Mouse (Mus musculus) forebrain, postnatal 0 days (tissue): Measurements from ENCODE around the gene Kiss1. TPM values are rescaled to one million over a fixed set of nuclear protein-coding genes. Genes with fewer than 3 reads are reported as not detected.

ENCODE experiments used
- ATAC-seq: fragments of 200-750 bp; cut with Nextera tagmentation; 2 replicates; pipeline ENCODE4 v1.8.0; 2017; ENCODE audit warnings: mild to moderate bottlenecking, moderate library complexity
- DNase-seq: peaks from one replicate; pipeline ENCODE4 v3.0.0-alpha.2; 2015
- H3K27ac ChIP-seq: fragments of 300-500 bp; sonication (generic); 2 replicates; pipeline ENCODE4 v1.5.1; 2014; ENCODE audit warnings: low read depth, mild to moderate bottlenecking, antibody characterized with exemption, low read length, moderate library complexity, mixed read lengths
- H3K27me3 ChIP-seq: fragments of 300-500 bp; sonication (generic); 2 replicates; pipeline ENCODE4 v1.6.1; 2014; ENCODE audit warnings: mild to moderate bottlenecking, low read length, mixed read lengths; ENCODE audit not compliant: insufficient read depth
- H3K36me3 ChIP-seq: fragments of 300-500 bp; sonication (generic); 2 replicates; pipeline ENCODE4 v1.6.1; 2014; ENCODE audit warnings: mild to moderate bottlenecking, moderate library complexity; ENCODE audit not compliant: insufficient read depth
- H3K4me1 ChIP-seq: fragments of 300-500 bp; sonication (generic); 2 replicates; pipeline ENCODE4 v1.6.1; 2014; ENCODE audit warnings: antibody characterized with exemption; ENCODE audit not compliant: insufficient read depth
- H3K4me2 ChIP-seq: fragments of 300-500 bp; sonication (generic); 2 replicates; pipeline ENCODE4 v1.6.1; 2014; ENCODE audit warnings: low read depth, mild to moderate bottlenecking, moderate library complexity
- H3K4me3 ChIP-seq: fragments of 300-500 bp; sonication (generic); 2 replicates; pipeline ENCODE4 v1.5.1; 2014; ENCODE audit warnings: low read depth, low read length, mixed read lengths
- H3K9ac ChIP-seq: fragments of 300-500 bp; sonication (generic); 2 replicates; pipeline ENCODE4 v1.6.1; 2014; ENCODE audit warnings: mild to moderate bottlenecking
- H3K9me3 ChIP-seq: fragments of 300-500 bp; sonication (generic); 2 replicates; pipeline ENCODE4 v1.6.1; 2016; ENCODE audit warnings: low read length
- CTCF ChIP-seq: sonication (generic); IDR thresholded peaks from 2 replicates; pipeline ENCODE4 v1.5.1; 2016; ENCODE audit warnings: antibody characterized with exemption, control low read depth, low read depth
- WGBS: fragments of 180-500 bp; shearing (Covaris S2); extraction: QIAGEN DNeasy Blood & Tissue Kit; methylation state at CpG from one replicate; pipeline ENCODE4 v1.1.7; 2014; 5-methylcytosine and 5-hydroxymethylcytosine counted together
- polyA plus RNA-seq: library from polyadenylated mRNA; unstranded; fragments of >200 nt; fragmentation: Nextera tagmentation; extraction: Ambion mirVana; gene quantifications from 2 replicates; pipeline ENCODE4 v1.2.1, GENCODE M21; 2015
- total RNA-seq: library from RNA; depleted of rRNA; stranded (reverse); fragments of >200 nt; gene quantifications from 2 replicates; pipeline ENCODE4 v1.2.3, GENCODE M21; 2014

The Kiss1 gene
- total and polyA plus RNA-seq, 2 experiments from 2014 or later: not detected

DNA sequence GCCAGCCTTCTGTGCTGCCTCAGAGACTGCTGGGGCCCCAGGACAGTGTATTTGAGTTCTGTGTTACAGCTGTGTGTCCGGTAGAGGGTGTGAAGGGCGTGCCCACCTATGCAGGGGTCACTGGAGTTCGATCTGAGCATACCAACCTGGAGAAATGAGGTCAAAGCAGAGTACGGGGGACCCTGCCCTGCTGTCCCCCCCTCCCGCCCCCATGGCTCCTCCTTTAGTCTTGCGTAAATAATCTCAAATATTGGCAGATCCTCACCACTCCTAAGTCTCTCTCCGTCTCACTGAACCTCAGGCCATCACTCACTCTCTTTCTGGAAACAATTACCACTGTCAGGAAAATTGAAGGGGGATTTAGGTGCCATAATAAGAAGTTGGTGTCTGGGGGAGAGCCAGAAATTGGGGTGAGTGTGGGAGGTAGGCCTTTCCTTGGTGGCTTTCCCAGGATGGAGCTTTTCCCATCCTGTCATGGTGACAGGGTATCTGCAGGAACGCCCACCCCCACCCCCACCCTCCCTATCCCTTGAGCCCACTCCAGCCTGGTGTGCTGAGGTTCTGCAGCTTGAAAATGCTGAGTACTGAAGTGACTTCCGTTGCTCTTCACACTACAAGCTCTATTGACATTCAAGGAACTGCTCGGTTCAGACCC is 45.4 kb downstream of the Kiss1 start:
- DNase-seq (no peak), ATAC-seq (no peak)
- Histone ChIP-seq H3K36me3 (no peaks in the 10 kb centered on the region; the same call in 1 of the 2 replicates), H3K27me3 (peaks cover 12% of the 10 kb centered on the region), H3K4me1 (0 out of 2 replicates have a peak, but pooled peaks cover 3% of the 10 kb centered on the region), H3K27ac (no peak overlapping the region), H3K9me3 (no peaks in the 10 kb centered on the region), H3K4me3 (no peak overlapping the region), H3K9ac (no peak overlapping the region), H3K4me2 (no peak overlapping the region)
- TF ChIP-seq CTCF: no peak
- 50% methylated on average over 10 of the region's 10 CpGs for WGBS

DNA sequence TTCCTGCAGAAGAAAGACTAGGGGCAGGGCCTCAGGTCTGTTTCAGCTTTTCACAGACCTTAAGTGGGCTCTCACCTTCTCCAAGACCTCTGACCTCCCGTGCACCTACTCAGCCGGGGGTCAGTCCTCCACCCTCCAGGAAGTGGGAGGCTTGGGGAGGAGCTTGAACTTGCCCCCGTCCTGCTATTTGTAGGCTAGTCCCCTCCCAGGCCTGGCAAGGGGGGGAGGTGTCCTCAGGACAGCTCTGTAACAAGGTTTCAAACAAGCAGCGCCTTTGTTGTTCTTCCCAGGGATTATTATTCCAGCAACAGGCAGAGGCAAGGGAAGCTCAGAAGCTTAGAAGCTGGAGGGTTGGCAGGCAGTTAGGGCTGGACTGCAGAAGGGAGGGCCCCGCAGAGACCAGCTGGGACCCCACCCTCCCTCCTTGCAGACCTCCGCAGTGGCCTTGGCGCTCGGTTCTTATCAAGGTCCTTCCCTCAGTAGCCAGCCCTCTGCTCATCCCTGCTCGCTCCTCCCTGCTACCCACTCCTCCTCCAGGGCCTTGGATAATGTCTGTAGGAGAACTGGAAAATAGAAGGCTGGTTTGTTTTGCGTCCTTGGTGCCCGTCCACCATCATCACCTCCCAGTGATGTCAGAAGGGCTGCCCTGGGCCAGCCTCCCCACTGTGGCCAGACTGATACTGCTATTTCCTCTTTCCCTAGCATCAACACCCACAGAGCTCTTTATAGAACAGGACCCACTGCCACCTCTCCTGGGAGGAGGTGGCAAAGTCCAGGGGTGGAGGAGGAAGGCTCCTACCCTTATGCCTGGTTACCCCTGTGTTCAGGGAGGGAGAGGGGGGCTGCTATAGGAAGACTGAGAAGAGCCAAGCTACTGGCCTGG is 46.2 kb downstream of the Kiss1 start:
- H3K9me3 ChIP-seq: no peaks in the 10 kb centered on the region
- no peak overlapping the region for H3K9ac ChIP-seq
- ATAC-seq (no peak), DNase-seq (no peak)
- H3K4me2 ChIP-seq: no peak overlapping the region
- no peak for TF ChIP-seq CTCF
- 19% methylated on average over 11 of the region's 11 CpGs for WGBS
- no peaks in the 10 kb centered on the region; the same call in 1 of the 2 replicates for H3K36me3 ChIP-seq
- peaks cover 12% of the 10 kb centered on the region for H3K27me3 ChIP-seq
- H3K27ac ChIP-seq: 0 out of 2 replicates have a peak overlapping the region, but pooled peaks have one; percentile 9
- H3K4me1 ChIP-seq: 0 out of 2 replicates have a peak, but pooled peaks cover 3% of the 10 kb centered on the region
- no peak overlapping the region for H3K4me3 ChIP-seq

DNA sequence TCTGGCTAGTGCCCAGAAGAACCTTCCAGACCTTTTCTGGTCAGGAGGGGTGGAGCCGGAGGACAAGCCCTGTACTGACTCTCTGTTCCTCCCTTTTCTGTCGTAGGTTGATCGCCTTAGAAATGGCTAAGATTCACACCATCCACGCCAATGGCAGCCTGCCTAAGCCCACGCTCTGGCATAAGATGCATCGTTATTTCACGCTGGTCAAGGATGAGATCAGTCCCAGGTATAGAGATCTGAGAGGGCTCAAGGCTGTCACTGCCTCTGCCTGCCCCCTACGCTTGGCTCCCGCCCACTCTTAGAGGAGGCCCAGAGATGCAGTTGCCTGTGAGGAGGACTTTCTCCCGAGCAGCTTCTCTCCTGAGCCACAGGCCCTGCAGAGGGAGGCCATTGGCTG is 47.0 kb downstream of the Kiss1 start:
- peaks cover 12% of the 10 kb centered on the region for H3K27me3 ChIP-seq
- DNase-seq (no peak), ATAC-seq (no peak)
- no peak overlapping the region for H3K4me3 ChIP-seq
- 0 out of 2 replicates have a peak, but pooled peaks cover 3% of the 10 kb centered on the region for H3K4me1 ChIP-seq
- WGBS: 67% methylated on average over 10 of the region's 10 CpGs
- H3K36me3 ChIP-seq: no peaks in the 10 kb centered on the region; the same call in 1 of the 2 replicates
- H3K27ac ChIP-seq: no peak overlapping the region
- no peak for TF ChIP-seq CTCF
- H3K9ac ChIP-seq: no peak overlapping the region
- no peak overlapping the region for H3K4me2 ChIP-seq
- no peaks in the 10 kb centered on the region for H3K9me3 ChIP-seq

DNA sequence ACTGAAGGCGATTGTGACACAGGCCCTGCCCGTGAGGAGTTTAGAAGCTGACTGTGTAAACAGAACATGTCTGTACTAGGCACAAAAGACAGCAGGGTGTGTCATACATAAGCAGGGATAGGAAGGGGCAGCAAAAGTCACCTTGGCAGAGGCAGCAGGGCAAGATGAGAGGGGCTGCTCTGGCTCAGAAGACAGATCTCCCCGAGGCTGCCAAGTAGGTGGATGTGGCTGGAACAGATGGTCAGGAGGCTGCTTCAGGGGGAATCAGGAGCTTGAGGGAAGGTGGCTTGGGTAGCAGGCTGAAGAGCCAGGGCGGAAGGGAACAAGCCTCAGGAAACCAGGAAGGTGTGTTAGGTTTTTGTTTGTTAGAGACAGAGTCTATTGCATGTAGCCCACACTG is 48.7 kb downstream of the Kiss1 start:
- DNase-seq (no peak), ATAC-seq (no peak)
- H3K4me1 ChIP-seq: no peaks in the 10 kb centered on the region
- no peaks in the 10 kb centered on the region; the same call in 1 of the 2 replicates for H3K27me3 ChIP-seq
- H3K4me2 ChIP-seq: no peak overlapping the region
- TF ChIP-seq CTCF: no peak
- no peak overlapping the region for H3K4me3 ChIP-seq
- H3K36me3 ChIP-seq: no peaks in the 10 kb centered on the region; the same call in 1 of the 2 replicates
- no peaks in the 10 kb centered on the region for H3K9me3 ChIP-seq
- 77% methylated on average over 4 of the region's 4 CpGs for WGBS
- no peak overlapping the region for H3K27ac ChIP-seq
- H3K9ac ChIP-seq: no peak overlapping the region

DNA sequence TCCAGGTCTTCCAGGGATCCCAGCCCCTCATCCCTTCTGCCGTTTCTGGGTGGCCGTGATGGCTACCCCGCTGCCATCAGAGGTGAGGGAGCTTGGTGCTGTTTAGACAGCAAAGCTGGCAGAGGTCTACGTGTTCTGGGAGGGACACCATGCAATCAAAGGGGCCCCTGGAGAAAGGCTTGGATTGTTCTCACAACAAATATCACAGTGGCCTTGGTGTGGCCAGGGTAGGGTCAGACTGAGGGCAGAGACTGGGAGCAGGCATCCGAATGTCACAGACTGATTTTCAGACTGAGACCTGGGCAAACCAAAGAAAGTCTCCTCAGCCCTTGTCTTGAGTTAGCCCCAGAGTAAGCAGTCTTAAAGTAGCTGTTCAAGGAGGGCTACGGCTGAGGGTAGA is 49.8 kb downstream of the Kiss1 start:
- Histone ChIP-seq H3K4me1 (no peaks in the 10 kb centered on the region), H3K27ac (no peak overlapping the region), H3K9ac (no peak overlapping the region), H3K4me2 (no peak overlapping the region), H3K27me3 (no peaks in the 10 kb centered on the region), H3K4me3 (no peak overlapping the region), H3K36me3 (no peaks in the 10 kb centered on the region; the same call in 1 of the 2 replicates), H3K9me3 (no peaks in the 10 kb centered on the region)
- ATAC-seq (no peak), DNase-seq (no peak)
- WGBS: 89% methylated on average over 6 of the region's 6 CpGs
- no peak for TF ChIP-seq CTCF

DNA sequence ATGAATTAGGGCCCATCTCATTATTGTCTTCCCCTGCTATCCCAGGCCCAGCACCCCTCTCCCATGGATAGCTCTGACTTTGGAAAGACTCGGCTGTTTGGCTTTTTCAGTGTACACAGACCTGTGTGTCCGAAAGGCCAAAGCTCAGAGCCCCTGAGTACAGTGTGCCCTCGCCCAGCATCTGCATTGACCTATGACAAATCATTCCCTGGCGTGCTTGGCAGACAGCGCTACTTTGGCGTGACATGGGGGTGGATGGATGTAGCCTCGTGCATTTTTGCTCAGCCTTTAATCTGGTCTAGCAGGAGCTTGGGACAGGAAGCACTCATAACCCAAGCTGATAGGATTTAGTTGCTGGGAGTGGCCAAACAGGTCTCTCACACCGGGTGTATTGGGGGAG is 50.4 kb downstream of the Kiss1 start:
- Histone ChIP-seq H3K9ac (no peak overlapping the region), H3K27ac (no peak overlapping the region), H3K4me1 (no peaks in the 10 kb centered on the region), H3K27me3 (no peaks in the 10 kb centered on the region), H3K4me3 (no peak overlapping the region), H3K9me3 (no peaks in the 10 kb centered on the region), H3K4me2 (no peak overlapping the region), H3K36me3 (no peaks in the 10 kb centered on the region; the same call in 1 of the 2 replicates)
- ATAC-seq (no peak), DNase-seq (no peak)
- no peak for TF ChIP-seq CTCF
- whole genome bisulfite sequencing: 79% methylated on average over 8 of the region's 8 CpGs
